Mouse (Mus musculus) heart, adult 2 months (tissue): ENCODE measurements around the gene Sntb2. TPM values are rescaled to one million over a fixed set of nuclear protein-coding genes. Genes with fewer than 3 reads are reported as not detected.
A peak's percentile ranks its signal among the peaks of the same experiment; 100 is the strongest.

ENCODE experiments used
- DNase-seq, 2 experiments: peaks; one replicate each; pipeline ENCODE4 v3.0.0; 2021
- H3K27ac ChIP-seq: fragments of 200-600 bp; 2 replicates; pipeline ENCODE4 v1.8.1; 2022
- H3K27me3 ChIP-seq: fragments of 200-500 bp; 2 replicates; pipeline ENCODE4 v1.6.1; 2012; ENCODE audit warnings: mild to moderate bottlenecking, low read length, inconsistent platforms, mixed read lengths; ENCODE audit not compliant: control insufficient read depth, insufficient read depth
- H3K36me3 ChIP-seq: fragments of 200-500 bp; 2 replicates; pipeline ENCODE4 v1.6.1; 2012; ENCODE audit warnings: low read length, inconsistent platforms; ENCODE audit not compliant: control insufficient read depth, insufficient read depth
- H3K4me1 ChIP-seq: fragments of 200-500 bp; 2 replicates; pipeline ENCODE4 v1.6.1; 2011; ENCODE audit warnings: low read length; ENCODE audit not compliant: control insufficient read depth, insufficient read depth
- H3K4me3 ChIP-seq: fragments of 200-600 bp; 2 replicates; pipeline ENCODE4 v1.8.1; 2022
- H3K79me2 ChIP-seq: fragments of 200-500 bp; replicated peaks from 2 replicates; pipeline ENCODE4 v1.6.1; 2012; ENCODE audit warnings: mild to moderate bottlenecking, inconsistent platforms, low read length, moderate library complexity, mixed read lengths; ENCODE audit not compliant: control insufficient read depth, insufficient read depth
- H3K9ac ChIP-seq: fragments of 200-500 bp; 2 replicates; pipeline ENCODE4 v1.6.1; 2012; ENCODE audit warnings: low read depth, mild to moderate bottlenecking, control low read depth, inconsistent platforms, low read length, mixed read lengths
- CTCF ChIP-seq: fragments of 200-600 bp; IDR thresholded peaks from 2 replicates; pipeline ENCODE4 v1.8.1; 2022; ENCODE audit warnings: antibody characterized with exemption, mild to moderate bottlenecking, moderate library complexity
- EP300 ChIP-seq: fragments of 200-500 bp; IDR thresholded peaks from 2 replicates; pipeline ENCODE4 v1.6.1; 2011; ENCODE audit warnings: low read depth, low read length, control low read depth; ENCODE audit not compliant: insufficient read depth
- POLR2A ChIP-seq: fragments of 200-500 bp; IDR thresholded peaks from 2 replicates; pipeline ENCODE4 v1.6.1; 2011; ENCODE audit warnings: mild to moderate bottlenecking, low read depth, low read length, control low read depth; ENCODE audit not compliant: insufficient read depth
- WGBS: fragments of 180-500 bp; shearing (Covaris S2); methylation state at CpG from one replicate; pipeline ENCODE4 v1.1.7; 2018; 5-methylcytosine and 5-hydroxymethylcytosine counted together
- intact Hi-C: fragments of 180-260 bp; cut with DNase I; formaldehyde crosslinking; loops from one replicate; pipeline ENCODE4 v1.15.1; 2025
- polyA plus RNA-seq: library from polyadenylated mRNA; depleted of rRNA; stranded (reverse); fragments of >200 nt; gene quantifications from 2 replicates; pipeline ENCODE4 v1.2.3, GENCODE M21; 2012
- total RNA-seq, 2 experiments: library from RNA; stranded (reverse); gene quantifications; 2 replicates each; pipeline ENCODE4 v1.2.3; 2021

Gene Sntb2
- total and polyA plus RNA-seq, 3 experiments, result 4.5 to 10.7 (median 10.0) TPM

DNA sequence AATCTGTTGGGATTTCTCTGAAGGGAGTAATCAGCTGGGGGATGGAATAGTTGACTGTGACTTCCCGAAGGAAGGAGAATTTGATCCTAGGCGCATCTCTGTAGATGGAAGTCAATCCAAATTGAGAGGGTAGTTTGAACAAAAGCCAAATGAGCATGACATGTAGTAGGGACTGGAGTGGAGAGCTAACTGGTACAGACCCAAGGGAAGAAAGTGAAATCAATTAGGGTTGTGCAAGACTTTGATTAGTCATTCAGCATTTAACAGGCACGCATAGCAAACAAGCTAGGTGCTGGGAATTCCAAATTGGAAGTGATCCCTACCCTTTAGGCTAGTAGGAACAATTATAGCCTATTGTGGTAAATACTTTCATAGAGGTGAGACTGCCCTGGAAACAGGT, 6.3 kb downstream of the Sntb2 start:
- peaks cover 7% of the 10 kb centered on the region for H3K79me2 ChIP-seq
- intact Hi-C loops, result no loop called here
- peak overlapping the region; percentile 45 for H3K27ac ChIP-seq
- H3K36me3 ChIP-seq, result peaks cover 5% of the 10 kb centered on the region; the same call in 1 of the 2 replicates
- DNase-seq, result no peak
- H3K4me1 ChIP-seq, result peaks cover 20% of the 10 kb centered on the region
- 67% methylated on average over 3 of the region's 3 CpGs for WGBS
- no peaks in the 10 kb centered on the region for H3K27me3 ChIP-seq
- H3K4me3 ChIP-seq, result no peak overlapping the region
- H3K9ac ChIP-seq, result no peak overlapping the region
- TF ChIP-seq EP300 (no peak), CTCF (no peak), POLR2A (no peak)

DNA sequence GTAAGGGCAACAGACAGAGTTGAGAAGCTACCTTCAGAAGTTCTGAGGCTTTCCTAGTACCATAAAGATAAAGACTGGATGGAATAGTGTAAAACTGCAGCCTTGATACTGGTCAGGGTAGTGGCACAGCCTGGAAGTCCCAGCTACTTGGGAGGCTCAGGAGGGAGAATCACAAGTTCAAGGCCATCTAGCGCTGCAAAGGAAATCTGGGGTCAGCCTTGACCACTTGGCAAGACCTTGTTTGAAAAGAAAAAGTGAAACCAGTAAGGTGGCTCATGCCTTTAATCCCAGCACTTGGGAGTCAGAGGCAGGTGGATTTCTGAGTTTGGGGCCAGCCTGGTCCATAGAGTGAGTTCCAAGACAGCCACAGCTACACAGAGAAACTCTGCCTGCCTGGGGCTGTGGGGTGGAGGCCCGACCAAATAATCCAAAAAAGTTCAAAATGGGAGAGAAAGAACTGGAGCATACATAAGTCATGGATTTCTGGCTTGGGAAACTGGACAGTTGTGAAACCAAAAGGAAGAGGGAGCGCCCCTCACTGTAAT, 8.4 kb downstream of the Sntb2 start:
- peaks cover 18% of the 10 kb centered on the region for H3K4me1 ChIP-seq
- DNase-seq, result peak in 1 of 2 experiments; percentile 15
- no peak overlapping the region for H3K9ac ChIP-seq
- 63% methylated on average over 3 of the region's 3 CpGs for WGBS
- no peak overlapping the region for H3K4me3 ChIP-seq
- H3K27me3 ChIP-seq, result no peaks in the 10 kb centered on the region
- H3K36me3 ChIP-seq, result peaks cover 3% of the 10 kb centered on the region; the same call in 1 of the 2 replicates
- TF ChIP-seq CTCF (no peak), POLR2A (no peak), EP300 (no peak)
- H3K27ac ChIP-seq, result peak overlapping the region; percentile 66
- H3K79me2 ChIP-seq, result peaks cover 6% of the 10 kb centered on the region
- intact Hi-C loops, result no loop called here

DNA sequence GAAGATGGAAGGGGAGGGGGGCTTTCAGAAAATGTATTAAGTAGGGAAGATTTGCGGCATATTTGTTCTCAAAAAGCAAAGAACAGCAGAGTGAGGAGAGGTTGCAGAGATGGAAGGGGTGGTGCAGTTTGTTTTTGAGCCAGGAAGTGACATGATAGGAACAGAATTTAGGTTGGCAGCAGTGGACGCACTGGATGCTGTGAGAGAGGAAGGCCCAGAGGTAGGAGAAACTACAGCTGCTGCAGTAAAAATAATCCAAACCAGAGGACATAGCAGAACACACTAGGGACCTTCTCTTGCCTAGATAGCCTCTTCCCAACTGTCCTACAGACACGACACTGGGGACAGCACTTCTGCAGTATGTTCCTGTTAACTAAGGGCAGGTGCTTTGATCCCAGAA, 9.2 kb downstream of the Sntb2 start:
- no peak overlapping the region for H3K4me3 ChIP-seq
- H3K27me3 ChIP-seq, result no peaks in the 10 kb centered on the region
- H3K4me1 ChIP-seq, result peaks cover 15% of the 10 kb centered on the region
- intact Hi-C loops, result no loop called here
- H3K36me3 ChIP-seq, result peaks cover 3% of the 10 kb centered on the region; the same call in 1 of the 2 replicates
- WGBS, result 19% methylated on average over 3 of the region's 3 CpGs
- H3K27ac ChIP-seq, result peak overlapping the region; percentile 66
- peak; percentile 47 to 71 for DNase-seq
- peaks cover 3% of the 10 kb centered on the region for H3K79me2 ChIP-seq
- TF ChIP-seq EP300, result 0 out of 2 replicates have a peak, but pooled peaks have one; percentile 42
- TF ChIP-seq CTCF, result no peak
- no peak for TF ChIP-seq POLR2A
- H3K9ac ChIP-seq, result no peak overlapping the region

DNA sequence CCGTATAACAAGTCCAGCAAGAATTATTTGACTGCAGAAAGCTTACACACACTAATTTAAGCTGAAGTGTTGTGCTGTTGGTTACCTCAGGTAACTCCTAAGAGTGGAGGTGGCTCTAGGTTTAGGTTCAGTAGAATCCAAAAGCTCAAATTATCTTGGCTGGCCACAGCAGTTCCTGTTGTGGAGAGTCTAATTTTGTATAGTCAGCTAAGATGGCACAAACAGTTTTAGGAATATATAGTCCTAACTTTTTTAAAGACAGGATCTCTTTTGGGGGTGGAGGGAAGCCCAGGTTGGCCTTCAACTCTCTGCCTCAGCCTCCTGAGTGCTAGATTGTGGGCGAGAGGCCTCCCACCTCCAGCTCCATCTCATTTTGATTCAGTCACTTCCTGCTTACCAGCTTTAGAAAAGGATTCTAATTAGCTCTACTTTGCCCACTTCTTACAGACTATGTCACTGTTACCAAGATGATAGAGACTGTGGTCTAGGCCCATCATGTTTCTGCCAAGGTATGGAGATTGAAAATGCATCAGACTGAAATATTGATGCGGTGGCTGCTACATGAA, 13.2 kb downstream of the Sntb2 start:
- TF ChIP-seq EP300 (no peak), POLR2A (no peak), CTCF (no peak)
- intact Hi-C loops, result no loop called here
- WGBS, result 80% methylated on average over 3 of the region's 3 CpGs

DNA sequence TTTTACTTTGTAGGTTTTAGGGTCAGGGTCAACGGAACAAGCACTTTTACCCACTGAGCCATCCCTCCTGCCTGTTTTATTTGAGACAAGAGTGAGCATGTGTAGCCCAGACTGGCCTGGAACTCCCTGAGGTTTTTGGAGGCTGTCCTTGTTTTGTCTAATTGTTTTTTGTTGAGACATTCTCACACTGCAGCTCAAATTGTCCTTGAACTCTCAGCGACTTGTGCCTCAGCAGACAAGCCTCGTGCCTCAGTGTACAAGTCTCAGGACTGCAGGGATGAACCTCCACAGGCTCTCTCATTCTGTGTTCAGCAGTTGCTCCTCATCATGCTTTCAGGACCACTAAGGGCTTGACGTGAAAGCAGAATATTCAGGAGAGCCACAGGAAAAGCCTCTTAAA, 16.2 kb downstream of the Sntb2 start:
- intact Hi-C loops, result no loop called here
- Histone ChIP-seq H3K9ac (no peak overlapping the region), H3K79me2 (peaks cover 6% of the 10 kb centered on the region; the same call in 1 of the 2 replicates), H3K4me1 (peaks cover 2% of the 10 kb centered on the region), H3K36me3 (peaks cover 7% of the 10 kb centered on the region), H3K27ac (no peak overlapping the region; the same call in 1 of the 2 replicates), H3K27me3 (no peaks in the 10 kb centered on the region), H3K4me3 (no peak overlapping the region)
- TF ChIP-seq EP300, result no peak
- TF ChIP-seq CTCF, result no peak
- TF ChIP-seq POLR2A, result no peak
- 65% methylated on average over 4 of the region's 4 CpGs for WGBS
- DNase-seq, result no peak

More for the DNA sequence above, 13.2 kb downstream of the Sntb2 start:
- Histone ChIP-seq H3K4me3 (no peak overlapping the region), H3K9ac (no peak overlapping the region), H3K79me2 (peaks cover 6% of the 10 kb centered on the region; the same call in 1 of the 2 replicates), H3K36me3 (peaks cover 4% of the 10 kb centered on the region), H3K27me3 (no peaks in the 10 kb centered on the region), H3K4me1 (peaks cover 8% of the 10 kb centered on the region), H3K27ac (peak overlapping the region; percentile 7; the same call in 1 of the 2 replicates)
- DNase-seq, result no peak

DNA sequence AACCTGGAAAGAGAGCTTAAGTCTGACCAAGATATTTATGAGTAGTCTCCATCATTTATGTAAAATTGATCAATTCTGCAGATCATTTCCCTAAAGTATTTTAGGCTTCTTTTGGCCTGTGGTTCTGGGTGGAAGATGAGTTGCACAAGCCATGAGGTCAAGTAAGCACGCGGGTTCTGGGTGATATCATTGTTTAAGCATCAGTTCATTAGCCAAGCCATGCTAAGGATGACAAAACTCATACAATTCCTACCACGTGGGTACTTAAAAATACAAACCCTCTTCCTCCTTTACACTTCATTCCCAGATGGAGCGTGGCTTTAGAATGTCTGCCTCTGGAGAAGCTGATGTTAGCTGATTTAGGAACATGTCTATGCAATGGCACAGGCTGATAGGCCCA, 18.0 kb downstream of the Sntb2 start:
- whole genome bisulfite sequencing, result 47% methylated on average over 4 of the region's 4 CpGs
- no peak for TF ChIP-seq EP300
- TF ChIP-seq POLR2A, result no peak
- TF ChIP-seq CTCF, result no peak
- H3K4me1 ChIP-seq, result peaks cover 2% of the 10 kb centered on the region
- H3K4me3 ChIP-seq, result no peak overlapping the region
- intact Hi-C loops, result no loop called here
- peaks cover 6% of the 10 kb centered on the region; the same call in 1 of the 2 replicates for H3K79me2 ChIP-seq
- peaks cover 7% of the 10 kb centered on the region for H3K36me3 ChIP-seq
- no peak overlapping the region for H3K9ac ChIP-seq
- no peaks in the 10 kb centered on the region for H3K27me3 ChIP-seq
- peak overlapping the region; percentile 13 for H3K27ac ChIP-seq
- no peak for DNase-seq
